Mouse (Mus musculus) CD4-positive helper T cell, adult 2 months (primary cell): Measurements from ENCODE around the gene Agap1.

Source experiments
- DNase-seq: peaks from one replicate; pipeline ENCODE4 v3.0.0-alpha.2; 2012; ENCODE audit warnings: low read depth, missing footprints, low spot score

Agap1 gene

DNA sequence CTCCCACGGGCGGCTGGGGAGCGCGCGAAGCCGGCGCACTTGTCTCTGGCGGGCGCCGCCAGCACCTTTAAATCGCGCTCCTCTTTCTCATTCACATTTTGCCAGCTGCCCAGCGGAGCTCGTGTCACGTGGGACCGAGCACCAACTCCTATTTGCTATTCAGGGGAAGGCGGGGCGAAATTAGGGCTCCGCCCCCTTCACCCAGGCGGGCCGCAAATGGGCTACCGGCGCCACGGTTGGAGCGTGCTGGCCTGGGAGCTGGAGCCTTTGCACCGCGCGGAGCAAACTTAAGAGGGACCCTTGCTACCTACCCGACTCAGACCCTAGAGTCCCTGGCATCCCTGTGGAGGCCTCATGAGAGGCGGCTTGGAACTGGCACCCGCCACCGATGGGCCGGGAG is 476.5 kb downstream of the Agap1 start, which contains the start of gene Gbx2:
Gene Gbx2 (minus strand): TSS at position 60 of the 400 bp plus-strand sequence.
- no peak for DNase-seq

DNA sequence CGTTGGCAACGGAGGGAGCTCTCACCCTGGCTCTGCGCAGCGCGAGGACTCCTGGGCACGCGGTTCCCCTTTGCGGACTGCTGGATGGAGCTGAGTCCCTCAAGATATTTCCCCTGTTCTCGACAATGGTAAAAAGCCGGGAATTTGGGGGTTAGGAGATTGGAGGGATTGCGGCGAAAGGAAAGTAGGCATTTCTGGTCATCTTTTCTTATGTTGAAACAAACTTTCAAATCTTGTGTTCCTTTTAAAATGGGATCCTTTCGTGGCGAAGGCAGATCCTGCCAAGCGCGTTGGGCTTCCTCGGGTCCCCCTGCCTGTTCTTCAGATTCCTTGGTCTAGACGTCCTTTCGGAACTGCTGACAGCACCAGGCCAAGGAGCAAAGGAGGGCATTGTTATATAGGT is 477.4 kb downstream of the Agap1 start:
- no peak for DNase-seq

DNA sequence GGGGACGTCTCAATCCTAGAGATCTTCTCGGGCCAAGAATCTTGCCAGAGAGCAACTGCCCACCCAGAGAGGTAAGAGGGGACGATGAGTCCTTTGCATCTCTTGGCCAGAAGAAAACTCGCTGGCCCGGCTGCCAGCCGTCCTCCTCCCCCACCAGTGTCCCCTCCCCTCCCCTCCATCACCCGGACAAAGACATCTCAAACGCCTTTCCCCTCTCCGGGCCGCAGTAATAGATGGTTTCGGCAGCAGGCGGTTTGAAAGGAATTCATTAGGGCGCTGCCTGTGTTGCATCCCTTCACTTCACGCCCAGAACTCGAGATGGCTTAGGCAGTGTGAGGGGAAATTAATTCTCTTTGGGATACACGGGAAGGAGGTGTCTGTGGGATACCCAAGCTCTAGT is 478.0 kb downstream of the Agap1 start:
- no peak for DNase-seq

DNA sequence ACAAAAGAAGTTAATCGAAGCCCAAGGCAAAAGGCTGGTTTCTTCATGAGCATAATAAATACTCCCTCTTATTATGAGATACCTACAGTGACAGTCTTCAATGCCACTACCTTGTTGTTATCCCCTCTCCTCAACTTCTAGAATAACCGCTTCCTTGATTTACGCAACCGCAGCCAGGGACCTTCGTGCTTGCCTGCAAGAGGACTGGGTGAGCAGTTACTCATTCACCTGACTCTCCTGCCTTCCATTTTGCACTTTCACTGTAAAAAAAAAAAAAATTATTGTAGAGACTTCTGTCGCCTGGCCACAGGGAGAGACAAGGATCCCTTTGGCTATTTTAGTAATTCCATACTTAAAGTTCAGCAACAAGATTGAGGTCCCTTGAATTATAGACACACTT is 478.4 kb downstream of the Agap1 start:
- DNase-seq, result no peak

DNA sequence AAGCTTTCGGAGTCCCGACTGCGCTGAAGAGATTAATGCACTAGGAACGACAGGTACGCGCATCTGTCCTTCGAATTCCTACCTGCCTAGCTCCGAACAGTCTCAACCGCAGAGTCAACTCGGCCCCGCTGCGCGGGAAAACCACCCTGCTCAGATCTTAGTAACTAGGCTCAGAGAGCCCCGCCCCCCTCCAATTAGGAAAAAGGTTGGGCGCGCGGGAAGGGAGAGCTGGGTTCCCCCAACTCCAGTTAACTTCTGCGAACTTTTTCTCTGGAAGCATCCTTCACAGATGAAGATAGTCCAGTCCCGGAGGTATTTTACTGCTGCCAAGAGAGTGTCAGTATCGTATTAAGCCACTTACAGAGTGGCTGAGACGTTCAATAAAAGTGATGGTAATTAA is 479.2 kb downstream of the Agap1 start:
- no peak for DNase-seq

DNA sequence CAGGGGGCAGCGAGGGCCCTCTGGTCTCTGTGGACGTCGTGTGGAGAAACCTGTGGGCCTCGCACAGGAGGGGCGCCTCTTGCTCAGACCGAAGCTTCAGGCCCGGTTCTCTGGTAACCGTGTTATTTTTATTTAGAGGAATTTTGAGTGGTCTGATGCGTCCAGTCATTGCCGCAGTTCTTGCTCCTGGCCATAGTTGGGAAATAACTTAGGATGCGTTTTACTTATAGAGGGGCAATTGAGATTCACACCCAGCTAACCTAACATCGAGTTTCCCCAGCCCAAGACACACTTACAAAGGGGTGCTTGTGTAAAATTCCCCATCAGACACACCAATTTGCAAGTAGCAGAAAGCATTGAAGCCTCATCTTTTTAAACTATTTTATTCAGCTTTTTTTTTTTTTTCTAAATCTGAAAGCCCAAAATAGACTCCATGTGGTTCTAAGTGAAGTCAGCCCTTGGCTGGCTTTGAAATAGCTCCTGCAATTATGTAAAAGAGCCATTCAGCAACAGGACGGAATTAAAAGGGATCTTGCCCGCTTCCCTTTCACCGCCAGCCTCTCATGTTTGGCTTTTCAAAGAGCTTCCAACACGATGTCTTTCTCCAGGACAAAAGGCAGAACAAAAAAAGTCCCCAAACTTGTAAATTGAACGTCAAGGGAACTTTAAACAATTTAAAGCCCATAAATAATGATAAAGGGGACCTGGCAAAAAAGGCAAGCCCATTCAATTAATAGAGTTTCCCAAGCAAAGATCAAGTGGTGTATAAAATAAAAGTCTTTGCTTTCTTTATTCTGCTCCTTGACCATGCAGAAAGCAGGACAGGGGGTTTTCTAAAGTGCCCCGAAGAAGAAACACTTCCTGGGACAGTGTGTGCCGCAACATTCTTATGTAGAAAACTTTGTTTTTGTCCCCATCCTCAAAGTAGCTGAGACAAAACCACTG is 480.0 kb downstream of the Agap1 start:
- no peak for DNase-seq

DNA sequence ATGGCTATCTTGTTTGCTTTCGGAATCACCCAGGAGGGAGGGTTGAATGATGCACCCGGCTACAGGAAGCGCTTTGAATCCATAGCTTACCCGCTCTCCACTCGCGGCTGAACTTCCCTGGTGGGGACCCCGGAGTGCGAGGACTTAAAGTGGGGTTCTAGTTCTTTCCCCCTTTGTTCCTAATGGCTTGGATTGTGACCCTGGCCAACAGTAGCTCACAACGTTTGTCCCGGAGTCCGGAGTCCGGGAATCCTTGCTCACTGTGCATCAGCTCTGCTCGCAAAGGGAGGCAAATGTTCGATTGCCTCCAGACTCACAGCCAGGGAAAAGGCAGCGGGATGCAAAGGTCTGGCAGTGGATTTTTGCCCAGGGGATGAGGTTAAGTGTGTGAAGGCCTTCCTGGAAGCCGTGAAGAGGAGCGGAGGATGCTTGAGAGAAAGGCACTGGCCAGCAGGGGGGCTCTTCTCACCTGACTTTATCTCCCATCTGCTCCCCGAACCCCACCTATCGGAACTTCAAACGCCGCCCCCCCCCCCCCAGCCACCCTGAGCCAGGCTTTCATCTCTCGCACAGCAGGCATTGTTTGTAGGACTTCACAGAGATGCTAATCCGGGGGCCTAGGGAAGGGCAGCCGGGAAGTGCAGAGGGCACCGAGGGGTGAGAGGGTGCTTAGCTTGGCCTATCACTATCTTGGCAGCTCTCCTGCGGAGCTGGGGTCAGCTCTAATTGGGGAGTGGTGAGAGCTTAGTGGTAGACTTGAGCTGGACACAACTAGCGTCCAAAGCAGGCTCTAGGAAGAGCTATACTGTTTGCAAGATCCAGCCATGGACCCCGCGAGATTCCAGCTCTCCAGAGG is 481.1 kb downstream of the Agap1 start:
- no peak for DNase-seq

DNA sequence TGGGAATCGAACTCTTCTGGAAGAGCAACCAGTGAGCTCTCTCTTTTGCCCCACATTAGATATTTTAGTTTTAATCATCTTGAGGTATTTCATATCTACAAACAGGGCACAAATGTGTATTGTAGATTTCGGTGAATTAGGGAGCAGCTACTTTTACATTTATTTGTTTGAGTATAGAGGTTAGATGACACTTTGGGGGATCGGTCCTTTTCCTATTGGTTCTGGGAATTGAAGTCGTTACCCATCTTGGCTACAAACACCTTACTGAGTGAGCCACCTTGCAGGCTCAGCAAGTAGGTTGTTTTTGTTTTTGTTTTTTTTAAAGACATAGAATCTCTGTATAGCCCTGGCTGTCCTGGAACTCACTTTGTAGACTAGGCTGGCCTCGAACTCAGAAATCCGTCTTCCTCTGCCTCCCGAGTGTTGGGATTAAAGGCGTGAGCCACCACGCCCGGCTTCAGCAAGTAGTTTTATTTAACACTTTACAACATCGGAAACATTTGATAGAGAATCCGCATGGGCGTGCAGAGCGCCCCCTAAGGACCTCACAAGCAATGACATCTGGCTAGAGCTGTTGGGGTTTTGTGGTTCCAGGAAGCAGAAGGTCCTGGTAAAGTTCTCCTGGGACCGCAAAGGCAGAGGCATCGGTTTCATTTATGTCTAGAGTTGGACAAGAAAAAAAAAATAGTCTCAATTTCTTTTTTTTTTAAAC is 484.4 kb downstream of the Agap1 start:
- no peak for DNase-seq

DNA sequence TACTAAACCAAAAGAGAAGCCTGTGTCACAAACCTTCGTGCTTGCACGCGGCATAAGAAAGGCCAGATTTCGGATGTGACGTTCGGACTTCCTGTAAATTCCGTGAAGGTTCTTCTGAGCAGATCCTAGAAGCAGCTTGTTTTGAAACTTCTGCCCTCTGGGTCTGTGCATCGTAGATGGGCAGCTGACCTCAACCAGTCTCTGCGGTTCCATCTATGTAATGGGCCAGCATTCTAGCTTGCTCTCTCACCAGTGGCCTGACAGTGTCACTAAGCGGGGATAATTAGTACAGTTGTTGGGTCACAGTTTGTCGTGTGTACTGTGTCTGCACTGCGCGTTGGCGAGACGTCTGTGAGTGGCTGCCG is 485.0 kb downstream of the Agap1 start:
- DNase-seq, result no peak

DNA sequence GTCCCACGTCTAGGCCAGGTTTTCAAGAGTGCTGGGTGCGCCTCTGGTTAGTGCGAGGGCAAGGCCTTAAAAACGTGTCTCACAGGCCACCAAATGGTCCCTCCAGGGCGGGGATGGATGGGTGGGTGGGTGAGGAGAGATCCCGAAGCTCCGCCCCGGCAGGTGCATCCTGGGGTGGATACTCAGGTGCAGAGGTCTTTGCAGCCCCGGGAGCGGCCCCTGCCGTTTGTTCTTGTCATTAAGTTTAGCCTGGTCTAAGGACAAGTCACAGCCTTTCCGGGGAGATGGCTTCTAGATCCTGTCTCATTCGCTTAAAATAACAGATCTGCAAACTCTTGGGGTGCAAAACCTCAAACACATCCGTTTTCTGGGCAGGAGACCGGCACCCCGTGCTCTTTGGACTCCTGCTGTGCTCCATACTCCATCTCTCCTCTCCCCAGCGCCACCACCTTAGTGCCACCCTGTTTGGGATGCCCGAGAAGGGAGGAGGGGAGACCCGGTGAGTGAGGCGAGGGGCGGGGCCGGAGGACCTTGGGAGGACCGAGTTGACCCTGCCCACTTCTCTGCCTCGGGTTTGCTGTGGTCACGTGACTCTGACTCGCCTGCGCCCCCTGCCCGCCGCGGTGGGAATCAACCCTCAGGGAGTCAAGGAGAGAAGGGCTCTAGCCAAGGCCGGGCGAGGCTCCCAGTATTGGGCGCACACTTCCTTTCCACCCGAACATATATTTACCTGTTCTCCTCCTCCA is 485.5 kb downstream of the Agap1 start:
- DNase-seq, result no peak

DNA sequence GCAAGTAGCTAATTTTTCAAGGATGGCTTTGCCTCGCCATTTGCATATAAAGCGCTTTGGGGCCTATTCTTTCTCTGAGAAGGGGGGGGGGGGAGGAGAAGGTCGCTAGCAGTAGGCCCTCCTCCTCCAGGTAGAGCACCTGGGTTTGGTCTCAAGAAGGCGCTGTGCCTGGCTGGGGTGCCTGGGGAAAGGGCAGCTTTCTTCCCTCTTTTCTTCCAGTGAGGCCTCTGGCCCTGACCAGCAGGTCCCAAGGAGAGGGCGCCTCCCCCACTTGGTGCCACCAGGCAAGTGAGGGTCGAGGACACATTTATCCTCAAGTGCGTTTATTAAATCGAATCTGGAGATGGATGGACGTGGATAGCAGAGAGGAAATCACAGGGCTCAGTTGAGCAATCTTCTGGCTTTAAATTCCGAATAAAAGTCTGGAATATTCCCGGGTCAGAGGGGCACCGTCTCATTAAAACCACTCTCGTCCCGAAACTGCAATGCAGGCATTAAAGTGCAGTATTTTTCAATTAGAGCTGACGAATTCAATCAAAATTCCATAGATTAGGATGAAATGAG is 486.4 kb downstream of the Agap1 start:
- DNase-seq, result no peak

DNA sequence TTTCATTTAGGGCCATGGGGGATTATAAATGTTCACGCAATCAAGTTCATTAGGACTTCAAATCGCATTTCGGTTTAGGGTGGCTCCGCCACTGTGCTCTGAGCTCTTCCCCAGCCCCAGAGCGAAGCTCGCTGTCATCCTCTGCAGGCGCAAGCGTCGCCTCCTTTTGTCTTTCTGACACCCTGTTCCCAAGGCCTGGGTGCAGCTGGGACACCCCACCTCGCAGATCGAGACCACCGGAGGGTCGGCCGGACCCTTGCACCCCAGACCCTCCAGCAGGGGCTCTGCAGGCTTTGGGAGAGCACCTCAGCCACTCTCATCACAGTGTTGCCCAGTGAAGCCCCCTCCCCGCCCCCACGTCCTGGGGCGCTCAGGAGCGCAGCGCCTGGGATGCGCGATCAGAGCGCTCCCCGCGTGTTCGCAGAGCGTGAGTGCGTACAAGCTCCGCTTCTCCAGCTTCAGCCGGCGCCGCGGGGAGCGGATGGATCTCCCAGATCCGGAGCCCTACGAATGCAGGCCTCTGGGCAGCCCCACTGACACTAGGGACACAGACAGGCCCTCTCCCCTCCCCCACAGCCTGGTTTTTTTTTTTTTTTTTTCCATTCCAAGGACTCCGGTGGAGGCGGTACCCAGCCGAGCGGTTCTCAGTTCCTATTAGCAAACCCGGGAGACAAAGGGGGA is 487.2 kb downstream of the Agap1 start:
- no peak for DNase-seq

DNA sequence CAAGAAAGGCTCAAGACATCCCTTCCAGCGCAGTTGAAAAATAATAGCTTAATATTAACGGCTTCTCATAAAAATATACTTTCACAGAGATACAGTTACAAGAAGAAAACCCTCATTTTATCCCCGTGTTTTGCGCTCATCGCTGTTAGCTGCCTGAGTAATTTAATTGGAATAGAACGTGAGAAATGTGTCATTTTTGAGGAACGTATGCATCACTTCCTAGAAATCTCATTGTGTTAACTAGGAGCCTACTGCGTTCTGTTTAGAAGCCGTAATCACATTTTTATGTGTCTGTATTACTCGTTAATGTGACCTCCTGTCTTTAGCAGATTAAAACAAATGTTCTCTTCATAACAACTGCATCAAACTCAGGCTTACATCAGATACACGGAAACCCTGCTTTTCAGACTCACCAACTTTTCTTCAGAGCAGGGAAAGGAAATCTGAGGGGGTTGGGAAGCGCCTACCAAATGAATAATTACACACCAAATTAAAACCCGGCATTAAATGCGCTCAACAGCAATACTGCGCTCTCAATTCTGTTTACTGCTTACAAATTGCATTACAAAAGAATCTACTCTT is 487.9 kb downstream of the Agap1 start:
- no peak for DNase-seq

DNA sequence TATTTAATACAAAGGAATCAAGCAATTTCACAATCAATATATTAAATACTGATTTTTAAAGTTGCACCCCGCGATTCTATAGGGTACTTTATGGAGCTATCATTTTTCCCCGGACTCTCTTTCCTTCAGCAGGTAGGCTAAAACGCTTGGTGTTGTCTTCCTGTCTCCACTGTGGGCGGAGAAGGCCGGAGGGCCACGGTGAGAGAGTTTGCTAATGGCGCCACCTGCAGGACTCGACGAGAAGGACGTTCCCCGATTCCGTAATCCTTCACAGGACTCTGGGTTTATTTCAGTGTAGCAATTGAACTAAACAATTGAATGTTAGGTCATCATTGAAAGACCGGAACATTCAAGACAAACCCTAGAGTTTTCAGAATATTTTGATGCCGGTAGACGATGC is 488.6 kb downstream of the Agap1 start:
- DNase-seq, result peak; percentile 11
